Mouse (Mus musculus) MEL (cell line): ENCODE measurements at regions not wholly inside any gene's neighbourhood (a gene's known extent, or its start where the extent isn't known, plus 50 kb on each side); places are given as distances from the start of the nearest gene placed in this dataset.
A peak's percentile ranks its signal among the peaks of the same experiment; 100 is the strongest.

ENCODE experiments used
- DNase-seq: peaks from one replicate; pipeline ENCODE4 v3.0.0; 2011; ENCODE audit warnings: low read depth, low spot score
- H3K27ac ChIP-seq: 2 replicates; pipeline ENCODE4 v1.5.1; 2012; ENCODE audit warnings: low read depth, mild to moderate bottlenecking, control low read depth, low read length, moderate library complexity; ENCODE audit not compliant: control insufficient read depth
- H3K27me3 ChIP-seq, 2 experiments: fragments of 150-350 bp in 1 of 2; sonication (generic) in 1 of 2; 2 replicates each; pipeline ENCODE4 v1.6.1; 2012; ENCODE audit warnings: low read length in 2 of 2, mild to moderate bottlenecking in 2 of 2, improper control_type of control experiment in 1 of 2, moderate library complexity in 1 of 2; ENCODE audit not compliant: insufficient read depth in 2 of 2, control insufficient read depth in 1 of 2
- H3K36me3 ChIP-seq, 2 experiments: 2 replicates each; pipeline ENCODE4 v1.6.1; 2012 to 2014; ENCODE audit warnings: low read length in 2 of 2, improper control_type of control experiment in 1 of 2, inconsistent platforms in 1 of 2, mild to moderate bottlenecking in 1 of 2; ENCODE audit not compliant: insufficient read depth in 2 of 2, control insufficient read depth in 1 of 2
- H3K4me1 ChIP-seq, 2 experiments: fragments of 150-350 bp in 1 of 2; sonication (generic) in 1 of 2; 2 replicates each; pipeline ENCODE4 v1.6.1; 2012; ENCODE audit warnings: low read length in 2 of 2, improper control_type of control experiment in 1 of 2, mild to moderate bottlenecking in 1 of 2; ENCODE audit not compliant: insufficient read depth in 2 of 2, control insufficient read depth in 1 of 2
- H3K4me3 ChIP-seq, 2 experiments: fragments of 150-350 bp in 1 of 2; sonication (generic) in 1 of 2; 2 replicates each; pipeline ENCODE4 v1.5.1; 2012; ENCODE audit warnings: low read depth in 2 of 2, low read length in 2 of 2, mild to moderate bottlenecking in 2 of 2, moderate library complexity in 2 of 2, control low read depth in 1 of 2, improper control_type of control experiment in 1 of 2; ENCODE audit not compliant: control insufficient read depth in 1 of 2, insufficient read depth in 1 of 2
- H3K79me2 ChIP-seq: 2 replicates; pipeline ENCODE4 v1.6.1; 2012; ENCODE audit warnings: mild to moderate bottlenecking, low read length, moderate library complexity; ENCODE audit not compliant: control insufficient read depth, poor library complexity, insufficient read depth
- H3K9ac ChIP-seq: 2 replicates; pipeline ENCODE4 v1.6.1; 2012; ENCODE audit warnings: low read depth, mild to moderate bottlenecking, control low read depth, low read length, moderate library complexity; ENCODE audit not compliant: control insufficient read depth, poor library complexity, severe bottlenecking
- H3K9me3 ChIP-seq: fragments of 150-350 bp; sonication (generic); replicated peaks from 2 replicates; pipeline ENCODE4 v1.6.1; 2012; ENCODE audit warnings: mild to moderate bottlenecking, low read length, improper control_type of control experiment, moderate library complexity; ENCODE audit not compliant: insufficient read depth
- BHLHE40 ChIP-seq: IDR thresholded peaks from 2 replicates; pipeline ENCODE4 v1.6.1; 2012; ENCODE audit warnings: low read depth, mild to moderate bottlenecking, inconsistent platforms, low read length, improper control_type of control experiment, borderline replicate concordance
- CHD1 ChIP-seq: IDR thresholded peaks from 2 replicates; pipeline ENCODE4 v1.6.1; 2012; ENCODE audit warnings: low read depth, mild to moderate bottlenecking, inconsistent platforms, low read length, improper control_type of control experiment
- E2F4 ChIP-seq: IDR thresholded peaks from 2 replicates; pipeline ENCODE4 v1.6.1; 2011; ENCODE audit warnings: low read depth, low read length, improper control_type of control experiment, borderline replicate concordance
- EP300 ChIP-seq, 2 experiments: IDR thresholded peaks; 2 replicates each; pipeline ENCODE4 v1.6.1; 2011; ENCODE audit warnings: improper control_type of control experiment in 2 of 2, low read length in 2 of 2, low read depth in 1 of 2, mild to moderate bottlenecking in 1 of 2
- ETS1 ChIP-seq: IDR thresholded peaks from 2 replicates; pipeline ENCODE4 v1.6.1; 2012; ENCODE audit warnings: low read depth, mild to moderate bottlenecking, inconsistent platforms, low read length, improper control_type of control experiment, moderate library complexity
- GABPA ChIP-seq: IDR thresholded peaks from 2 replicates; pipeline ENCODE4 v1.6.1; 2012; ENCODE audit warnings: low read depth, mild to moderate bottlenecking, inconsistent platforms, low read length, improper control_type of control experiment, moderate library complexity
- GATA1 ChIP-seq: IDR thresholded peaks from 2 replicates; pipeline ENCODE4 v1.6.1; 2011; ENCODE audit warnings: low read depth, low read length, improper control_type of control experiment
- HCFC1 ChIP-seq: IDR thresholded peaks from 2 replicates; pipeline ENCODE4 v1.6.1; 2012; ENCODE audit warnings: low read depth, mild to moderate bottlenecking, inconsistent platforms, low read length, improper control_type of control experiment, moderate library complexity
- JUND ChIP-seq: IDR thresholded peaks from 2 replicates; pipeline ENCODE4 v1.6.1; 2011; ENCODE audit warnings: low read depth, mild to moderate bottlenecking, improper control_type of control experiment, low read length
- MAFK ChIP-seq: IDR thresholded peaks from 2 replicates; pipeline ENCODE4 v1.6.1; 2011; ENCODE audit warnings: low read depth, mild to moderate bottlenecking, low read length, improper control_type of control experiment, borderline replicate concordance
- MAX ChIP-seq: IDR thresholded peaks from 2 replicates; pipeline ENCODE4 v1.6.1; 2011; ENCODE audit warnings: low read length, improper control_type of control experiment
- MEF2A ChIP-seq: IDR thresholded peaks from 2 replicates; pipeline ENCODE4 v1.6.1; 2014; ENCODE audit warnings: low read depth, mild to moderate bottlenecking, inconsistent platforms, low read length, improper control_type of control experiment; ENCODE audit not compliant: poor library complexity, insufficient replicate concordance, severe bottlenecking; ENCODE audit errors: extremely low read depth
- MXI1 ChIP-seq: IDR thresholded peaks from 2 replicates; pipeline ENCODE4 v1.6.1; 2011; ENCODE audit warnings: mild to moderate bottlenecking, low read depth, low read length, improper control_type of control experiment
- MYB ChIP-seq: IDR thresholded peaks from 2 replicates; pipeline ENCODE4 v1.6.1; 2011; ENCODE audit warnings: mild to moderate bottlenecking, low read depth, low read length, improper control_type of control experiment
- POLR2AphosphoS2 ChIP-seq: IDR thresholded peaks from 2 replicates; pipeline ENCODE4 v1.6.1; 2011; ENCODE audit warnings: low read length, improper control_type of control experiment
- POLR2AphosphoS5 ChIP-seq: IDR thresholded peaks from 2 replicates; pipeline ENCODE4 v1.6.1; 2012; ENCODE audit warnings: low read depth, borderline replicate concordance, mild to moderate bottlenecking, inconsistent platforms, low read length, moderate library complexity, mixed read lengths
- RCOR1 ChIP-seq: IDR thresholded peaks from 2 replicates; pipeline ENCODE4 v1.6.1; 2012; ENCODE audit warnings: low read depth, mild to moderate bottlenecking, inconsistent platforms, low read length, improper control_type of control experiment
- SIN3A ChIP-seq: IDR thresholded peaks from 2 replicates; pipeline ENCODE4 v1.6.1; 2012; ENCODE audit warnings: low read length, improper control_type of control experiment, inconsistent platforms
- SMC3 ChIP-seq: IDR thresholded peaks from 2 replicates; pipeline ENCODE4 v1.6.1; 2011; ENCODE audit warnings: low read depth, low read length, improper control_type of control experiment
- TAL1 ChIP-seq: IDR thresholded peaks from 2 replicates; pipeline ENCODE4 v1.6.1; 2012; ENCODE audit warnings: mild to moderate bottlenecking, inconsistent platforms, low read length, moderate library complexity, mixed read lengths
- TCF12 ChIP-seq: IDR thresholded peaks from 2 replicates; pipeline ENCODE4 v1.6.1; 2014; ENCODE audit warnings: low read depth, mild to moderate bottlenecking, inconsistent platforms, low read length, improper control_type of control experiment, moderate library complexity
- UBTF ChIP-seq: IDR thresholded peaks from 2 replicates; pipeline ENCODE4 v1.6.1; 2012; ENCODE audit warnings: low read depth, mild to moderate bottlenecking, inconsistent platforms, low read length, improper control_type of control experiment, moderate library complexity, borderline replicate concordance; ENCODE audit not compliant: insufficient read depth
- USF2 ChIP-seq, 2 experiments: IDR thresholded peaks; 2 replicates each; pipeline ENCODE4 v1.6.1; 2011 to 2012; ENCODE audit warnings: improper control_type of control experiment in 2 of 2, low read length in 2 of 2, borderline replicate concordance in 1 of 2, inconsistent platforms in 1 of 2, low read depth in 1 of 2, mild to moderate bottlenecking in 1 of 2; ENCODE audit not compliant: insufficient read depth in 1 of 2
- ZC3H11A ChIP-seq: IDR thresholded peaks from 2 replicates; pipeline ENCODE4 v1.6.1; 2012; ENCODE audit warnings: low read depth, mild to moderate bottlenecking, inconsistent platforms, low read length, improper control_type of control experiment
- ZKSCAN1 ChIP-seq: IDR thresholded peaks from 2 replicates; pipeline ENCODE4 v1.6.1; 2012; ENCODE audit warnings: low read depth, mild to moderate bottlenecking, inconsistent platforms, low read length, improper control_type of control experiment, moderate library complexity
- ZMIZ1 ChIP-seq: IDR thresholded peaks from 2 replicates; pipeline ENCODE4 v1.6.1; 2012; ENCODE audit warnings: low read depth, mild to moderate bottlenecking, inconsistent platforms, low read length, improper control_type of control experiment, moderate library complexity
- ZNF384 ChIP-seq: IDR thresholded peaks from 2 replicates; pipeline ENCODE4 v1.6.1; 2012; ENCODE audit warnings: low read depth, mild to moderate bottlenecking, inconsistent platforms, low read length, improper control_type of control experiment

- TF ChIP-seq TCF12, result peak; percentile 88
- TF ChIP-seq MYB, result no peak
- TF ChIP-seq MXI1, result no peak
- TF ChIP-seq USF2 (IDR thresholded peaks at IDR 0.05; ENCODE audit: borderline replicate concordance in 1 of 2, insufficient read depth in 1 of 2, low read depth in 1 of 2, low read length in 2 of 2), result no peak
- peak; percentile 80 for TF ChIP-seq EP300 (IDR thresholded peaks at IDR 0.05; ENCODE audit: low read depth in 1 of 2, low read length in 2 of 2)
- peak; percentile 76 for TF ChIP-seq TAL1
- peak; percentile 89; the same call in 1 of the 2 replicates for TF ChIP-seq MAFK
- peak; percentile 97 for TF ChIP-seq RCOR1
- TF ChIP-seq ZMIZ1, result no peak
- TF ChIP-seq SMC3, result no peak; the same call in 1 of the 2 replicates
- TF ChIP-seq E2F4, result no peak
- TF ChIP-seq MEF2A, result no peak
- peak; percentile 80 for TF ChIP-seq ETS1
- peak; percentile 64 for TF ChIP-seq GATA1
- Histone ChIP-seq H3K4me3 (no peak overlapping the region), H3K79me2 (no peaks in the 10 kb centered on the region), H3K9me3 (no peaks in the 10 kb centered on the region), H3K27me3 (peaks cover 0 to 2% of the 10 kb centered on the region in 2 experiments; a peak in 2 of 4 replicates), H3K36me3 (no peaks in the 10 kb centered on the region), H3K4me1 (no peaks in the 10 kb centered on the region), H3K27ac (no peak overlapping the region), H3K9ac (no peak overlapping the region)
- peak; percentile 83 for DNase-seq
Measured at GRCm38 (mm10) chr10:95117041-95117730, 172.6 kb upstream of the Plxnc1 start.

- no peak for DNase-seq
- Histone ChIP-seq H3K79me2 (no peaks in the 10 kb centered on the region), H3K27ac (no peak overlapping the region), H3K27me3 (no peaks in the 10 kb centered on the region; a peak in 2 of 4 replicates), H3K9ac (no peak overlapping the region), H3K4me1 (no peaks in the 10 kb centered on the region), H3K9me3 (no peaks in the 10 kb centered on the region), H3K36me3 (no peaks in the 10 kb centered on the region), H3K4me3 (no peak overlapping the region)
- TF ChIP-seq BHLHE40, result no peak
- no peak for TF ChIP-seq MEF2A
- no peak for TF ChIP-seq SIN3A
- no peak for TF ChIP-seq POLR2AphosphoS2
- no peak for TF ChIP-seq ZC3H11A
- no peak for TF ChIP-seq ZKSCAN1
- TF ChIP-seq GABPA, result no peak
- no peak for TF ChIP-seq UBTF
- TF ChIP-seq ZMIZ1, result no peak
- TF ChIP-seq ZNF384, result no peak
- TF ChIP-seq HCFC1, result no peak
- no peak for TF ChIP-seq MAFK
- TF ChIP-seq ETS1, result no peak
- TF ChIP-seq JUND, result no peak
- TF ChIP-seq MYB, result no peak
- TF ChIP-seq TAL1, result no peak
- no peak for TF ChIP-seq MAX
- no peak for TF ChIP-seq POLR2AphosphoS5
- TF ChIP-seq CHD1, result no peak
Measured at GRCm38 (mm10) chr10:95116579-95117011, 172.0 kb upstream of the Plxnc1 start.
